Mouse (Mus musculus): Measurements from ENCODE around the gene Ahcyl2.
A peak's percentile ranks its signal among the peaks of the same experiment; 100 is the strongest.

Ahcyl2 gene

GRCm38 (mm10) chr6:29904281-29904680, 136.5 kb downstream of the Ahcyl2 start:
- DNase-seq (ENCODE audit: low read depth, low spot score) = no peak

GRCm38 (mm10) chr6:29910631-29911030, 142.8 kb downstream of the Ahcyl2 start:
- DNase-seq (ENCODE audit: low read depth, low spot score) = peak; percentile 63

DNA sequence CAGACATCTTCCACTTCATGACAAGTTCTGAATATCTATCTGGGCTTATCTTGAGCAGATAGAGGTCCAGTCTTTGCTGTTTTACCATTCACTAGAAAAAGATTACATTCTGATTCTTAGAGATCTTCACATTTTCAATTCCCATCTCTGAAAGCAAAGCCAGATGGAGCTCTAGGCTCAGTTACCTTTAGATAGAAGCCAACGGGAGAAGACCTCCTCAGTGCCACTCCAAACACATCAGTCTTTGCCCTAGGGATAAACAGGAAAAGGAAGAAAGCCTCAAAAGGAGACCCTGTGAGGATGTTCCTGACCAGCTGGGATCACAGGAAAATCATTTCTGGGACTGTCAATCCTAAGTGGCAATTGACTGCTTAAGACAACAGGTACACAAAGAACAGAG, 145.9 kb downstream of the Ahcyl2 start:
- no peak for DNase-seq (ENCODE audit: low read depth, low spot score)

DNA sequence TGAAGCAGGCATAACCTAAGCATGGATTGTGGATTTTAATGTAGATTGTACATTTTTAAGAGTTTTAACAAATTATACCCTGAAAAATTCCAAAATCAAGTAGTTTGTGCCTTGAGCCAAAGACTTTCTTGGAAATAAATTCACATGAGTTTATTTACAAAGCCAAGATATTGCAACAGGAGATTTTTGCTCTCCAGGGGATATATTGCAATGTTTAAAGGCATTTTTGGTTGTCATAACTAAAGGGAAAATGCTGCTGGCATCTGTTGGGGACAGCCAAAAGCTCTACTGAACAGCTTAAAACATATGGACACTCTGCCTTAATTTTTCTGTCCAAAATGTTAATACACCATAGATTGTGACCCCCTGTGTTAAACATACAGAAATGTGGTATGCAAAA, 146.3 kb downstream of the Ahcyl2 start:
- DNase-seq (ENCODE audit: low read depth, low spot score) = no peak

DNA sequence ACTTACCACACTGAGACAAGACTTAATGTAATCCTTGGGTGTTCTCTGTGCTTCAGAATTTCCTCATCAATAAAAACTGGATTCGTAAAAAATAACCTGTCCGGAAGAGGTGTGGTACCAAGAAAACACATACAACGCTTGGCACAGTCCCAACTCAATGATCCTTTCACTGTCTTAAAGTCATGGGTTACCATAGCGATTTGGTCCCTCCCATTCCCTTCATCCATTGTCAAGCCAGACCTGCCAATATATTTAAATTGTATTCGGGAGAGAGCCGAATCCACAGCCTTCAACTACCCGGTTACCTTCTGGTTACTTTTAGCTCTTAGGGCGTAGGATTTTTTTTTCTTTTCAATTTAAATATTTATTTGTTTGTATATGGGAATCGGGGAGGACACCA, 148.0 kb downstream of the Ahcyl2 start:
- no peak for DNase-seq (ENCODE audit: low read depth, low spot score)

GRCm38 (mm10) chr6:29916530-29917382, 148.9 kb downstream of the Ahcyl2 start, which contains the start of gene Strip2:
Gene Strip2 (plus strand): TSS chr6:29917012.
- DNase-seq (ENCODE audit: low read depth, low spot score) = peak; percentile 95

GRCm38 (mm10) chr6:29917383-29917720, 149.5 kb downstream of the Ahcyl2 start:
- DNase-seq (ENCODE audit: low read depth, low spot score) = peak; percentile 62

DNA sequence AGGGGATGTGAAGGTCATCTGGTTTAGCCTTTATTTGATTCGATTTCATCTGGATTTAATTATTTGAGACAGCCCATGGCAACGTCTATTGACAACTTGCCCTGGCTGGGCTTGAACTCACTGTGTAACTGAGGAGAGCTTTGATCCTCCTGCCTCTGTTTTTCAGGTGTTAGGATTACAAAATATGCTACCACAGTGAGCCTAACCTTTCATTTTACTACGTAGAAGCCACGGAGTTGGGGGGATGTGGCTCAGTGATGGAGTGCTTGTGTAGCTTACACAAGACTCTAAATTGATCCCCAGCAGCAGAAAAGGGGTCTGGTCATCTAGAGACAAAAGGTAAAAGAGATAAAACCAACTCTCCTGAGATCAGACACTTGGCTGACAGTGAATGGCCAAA, 150.1 kb downstream of the Ahcyl2 start:
- no peak for DNase-seq (ENCODE audit: low read depth, low spot score)

DNA sequence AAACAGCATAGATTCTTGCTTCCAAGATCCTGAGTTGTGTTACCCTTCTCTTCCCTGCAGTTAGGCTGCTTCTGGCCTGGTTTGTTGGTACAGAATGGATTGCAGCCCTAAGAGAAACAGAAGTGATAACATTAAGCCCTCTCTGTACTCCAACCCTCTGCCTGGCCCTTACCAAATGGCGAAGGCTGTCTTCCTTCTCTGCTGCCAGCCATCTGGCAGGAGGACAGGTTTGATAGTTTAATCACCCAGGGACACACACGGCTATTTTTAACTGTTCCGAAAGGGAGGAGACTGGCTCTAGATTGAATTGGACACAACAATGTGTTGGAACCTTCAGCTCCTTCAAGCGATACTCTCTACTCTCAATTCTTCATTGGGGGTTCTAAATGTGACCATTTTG, 155.7 kb downstream of the Ahcyl2 start:
- DNase-seq (ENCODE audit: low read depth, low spot score) = peak; percentile 89

DNA sequence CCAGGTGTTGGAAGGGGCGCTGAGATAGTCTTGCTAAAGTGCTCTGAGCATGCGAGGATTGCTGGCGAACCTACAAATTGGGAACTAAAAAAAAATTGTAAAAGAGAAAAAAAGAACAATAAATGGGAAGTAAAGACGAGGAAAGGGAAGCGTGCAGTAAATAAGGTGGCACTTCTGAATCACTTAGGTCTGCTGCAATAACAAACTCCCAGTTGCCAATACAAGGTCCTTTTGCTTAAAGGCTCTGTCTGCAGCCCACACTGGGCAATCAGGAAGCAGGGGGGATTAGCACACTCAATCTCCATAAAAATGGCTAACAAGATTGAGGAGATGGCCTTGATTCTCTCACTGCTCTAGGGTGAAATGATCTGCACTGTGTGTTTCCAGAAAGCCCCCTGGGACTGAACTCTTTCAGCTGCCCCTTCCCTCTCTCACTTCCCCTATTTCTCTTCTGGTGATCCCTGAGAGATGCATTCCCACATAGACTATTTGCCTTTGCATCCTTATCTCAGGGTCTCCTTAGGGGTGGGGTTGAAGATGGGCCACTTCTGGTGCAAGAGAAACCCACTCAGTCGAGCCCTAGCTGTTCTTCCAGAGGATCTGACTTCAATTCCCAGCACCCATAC, 157.9 kb downstream of the Ahcyl2 start:
- DNase-seq (ENCODE audit: low read depth, low spot score) = no peak

GRCm38 (mm10) chr6:29930087-29930486, 162.3 kb downstream of the Ahcyl2 start:
- DNase-seq (ENCODE audit: low read depth, low spot score) = peak; percentile 35

DNA sequence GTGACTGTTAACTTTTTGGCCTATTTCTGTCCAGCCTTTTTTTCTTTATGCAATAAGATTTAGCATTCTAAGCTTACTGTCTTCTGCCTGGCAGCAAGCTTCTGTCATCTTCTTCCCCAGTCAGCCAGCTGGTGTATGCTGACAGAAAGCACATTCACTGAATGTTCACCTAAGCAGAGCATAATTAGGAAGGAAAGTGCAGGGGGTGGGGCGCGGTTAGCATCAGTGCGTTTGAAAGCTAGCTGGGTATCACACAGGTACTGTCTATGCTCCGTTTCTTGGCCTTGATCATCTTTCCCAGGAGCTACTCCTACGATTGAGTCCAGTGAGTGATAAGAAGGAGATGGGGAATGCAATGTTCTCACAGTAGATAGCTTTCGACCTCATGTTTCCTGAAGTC, 162.9 kb downstream of the Ahcyl2 start:
- peak; percentile 79 for DNase-seq (ENCODE audit: low read depth, low spot score)

DNA sequence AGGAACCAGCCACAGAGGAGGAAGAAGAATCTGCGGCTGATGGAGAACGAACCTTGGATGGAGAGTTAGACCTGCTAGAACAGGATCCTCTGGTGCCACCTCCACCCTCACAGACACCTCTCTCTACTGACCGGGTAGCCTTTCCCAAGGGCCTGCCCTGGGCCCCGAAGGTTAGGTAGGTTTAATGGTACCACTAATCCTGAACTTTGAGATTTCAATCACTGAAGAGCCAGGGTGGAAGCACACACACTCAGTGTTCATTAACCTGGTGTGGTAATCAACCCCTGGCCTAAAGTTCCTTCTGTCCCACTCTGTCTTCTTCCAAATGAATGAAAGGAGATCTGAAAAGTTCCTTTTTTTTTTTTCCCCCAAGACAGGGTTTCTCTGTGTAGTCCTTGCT, 163.4 kb downstream of the Ahcyl2 start:
- no peak for DNase-seq (ENCODE audit: low read depth, low spot score)

DNA sequence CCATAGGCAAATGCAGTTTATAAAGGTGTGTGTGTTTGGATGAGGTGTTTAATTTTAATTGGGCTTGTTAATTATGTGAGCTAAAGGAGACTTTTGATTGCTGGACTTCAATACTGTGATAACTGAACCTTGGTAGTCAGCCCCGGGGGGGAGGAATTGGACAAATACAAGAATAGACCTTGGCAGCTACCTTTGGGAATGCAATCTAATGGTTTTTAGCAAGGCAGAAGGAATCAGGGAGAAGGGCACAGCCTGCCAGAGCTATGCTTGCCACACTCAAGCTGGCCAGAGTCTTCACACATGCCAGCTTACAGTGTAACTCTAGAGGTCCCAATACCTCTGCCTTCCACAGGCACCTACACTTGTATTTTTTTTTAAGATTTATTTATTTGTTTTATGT, 167.9 kb downstream of the Ahcyl2 start:
- DNase-seq (ENCODE audit: low read depth, low spot score) = no peak

DNA sequence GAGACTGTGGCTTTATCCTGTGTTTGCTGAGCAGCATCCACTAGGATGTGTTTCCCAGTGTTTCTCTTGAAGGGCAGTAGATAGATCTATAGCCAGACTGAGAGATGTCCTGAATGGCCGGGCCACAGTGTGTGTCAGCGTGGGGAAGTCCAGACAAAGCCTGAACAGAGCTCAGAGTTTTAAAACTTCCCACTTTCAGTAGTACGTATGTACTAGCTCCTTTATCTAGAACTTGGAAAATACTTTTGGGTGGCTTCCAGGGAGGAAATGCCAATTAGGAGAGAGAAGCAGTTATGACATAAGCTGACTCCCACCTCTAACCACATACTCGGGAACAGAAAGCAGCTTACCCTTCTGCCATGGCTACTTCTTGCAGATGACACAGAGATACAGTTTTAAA, 172.6 kb downstream of the Ahcyl2 start:
- DNase-seq (ENCODE audit: low read depth, low spot score) = no peak

DNA sequence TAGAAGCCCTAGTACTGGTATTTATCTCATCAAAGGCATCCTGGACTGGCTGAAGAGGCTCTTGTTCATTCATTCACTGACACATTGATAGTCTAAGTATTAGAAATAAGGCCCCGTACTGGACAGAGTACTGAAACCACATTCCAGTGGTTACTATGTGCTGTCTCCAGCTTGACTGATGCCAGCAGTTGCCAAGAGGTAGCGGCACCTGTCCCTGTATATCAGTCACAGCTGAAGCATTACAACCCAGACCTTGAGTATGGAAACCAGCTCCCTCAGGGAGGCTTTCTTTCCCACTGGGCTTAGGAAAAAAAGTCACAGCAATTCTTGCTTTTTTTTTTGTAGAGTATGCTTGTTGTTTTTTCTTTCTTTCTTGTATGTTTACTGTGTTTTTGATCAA, 173.2 kb downstream of the Ahcyl2 start:
- no peak for DNase-seq (ENCODE audit: low read depth, low spot score)

- no peak for DNase-seq (ENCODE audit: low read depth, low spot score)
These were observed 176.7 kb downstream of the Ahcyl2 start for GRCm38 (mm10) chr6:29944465-29944864.

DNA sequence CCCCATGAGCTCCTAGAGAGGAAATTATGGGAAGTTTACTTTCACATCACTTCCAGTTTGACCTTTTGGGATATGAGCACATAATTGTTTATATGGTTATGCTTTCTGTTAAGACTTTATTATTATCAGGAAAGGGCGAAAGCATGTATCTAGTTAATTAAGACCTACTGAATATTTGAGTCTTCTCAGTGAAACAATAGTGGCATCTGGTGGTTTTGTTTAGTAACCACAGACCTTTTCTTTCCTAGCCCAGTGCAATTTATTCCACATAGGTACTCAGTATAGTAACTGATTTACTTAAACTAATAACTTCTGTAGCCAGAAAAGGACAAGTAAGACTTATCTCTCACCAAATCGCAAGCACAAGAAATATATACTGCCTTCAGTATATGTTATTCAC, 178.8 kb downstream of the Ahcyl2 start:
- DNase-seq (ENCODE audit: low read depth, low spot score) = peak; percentile 27

DNA sequence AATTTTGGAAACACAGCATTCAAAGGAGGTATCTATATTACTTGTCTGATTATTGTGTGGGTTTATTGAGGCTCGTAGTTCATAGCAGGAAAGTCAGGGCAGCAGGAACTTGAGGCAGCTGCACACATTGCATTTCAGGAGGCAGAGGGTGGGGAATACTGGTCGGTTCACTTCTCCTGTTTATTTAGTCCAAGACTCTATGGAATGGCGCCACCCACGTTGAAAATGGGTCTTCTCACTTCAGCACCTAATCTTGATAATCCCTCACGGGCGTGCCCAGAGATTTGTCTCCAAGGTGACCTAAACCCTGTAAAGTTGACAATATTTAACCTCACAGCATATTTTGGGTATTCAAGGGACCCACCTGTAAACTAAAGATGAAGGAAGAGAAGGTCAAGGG, 180.0 kb downstream of the Ahcyl2 start:
- no peak for DNase-seq (ENCODE audit: low read depth, low spot score)

DNA sequence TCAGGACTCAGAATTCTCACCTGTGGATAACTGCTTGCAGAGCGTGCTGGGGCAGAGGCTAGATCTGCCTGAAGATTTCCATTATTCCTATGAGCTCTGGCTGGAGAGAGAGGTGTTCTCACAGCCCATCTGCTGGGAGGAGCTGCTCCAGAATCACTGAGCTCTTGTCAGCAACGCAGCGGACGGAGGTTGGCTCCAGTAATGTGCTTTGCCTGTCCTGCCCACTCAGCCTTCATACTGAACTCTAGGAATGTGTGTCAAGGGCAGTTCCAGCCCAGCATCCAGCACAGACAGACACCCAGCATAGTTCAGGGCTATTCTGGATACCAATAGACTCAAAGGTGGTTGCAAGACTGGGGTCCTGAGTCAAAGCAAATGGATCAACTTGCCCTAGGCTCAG, 188.9 kb downstream of the Ahcyl2 start:
- DNase-seq (ENCODE audit: low read depth, low spot score) = peak; percentile 65

- no peak for DNase-seq (ENCODE audit: low read depth, low spot score)
These were observed 190.9 kb downstream of the Ahcyl2 start for GRCm38 (mm10) chr6:29958669-29959068.

GRCm38 (mm10) chr6:29961081-29961480, 193.3 kb downstream of the Ahcyl2 start:
- peak; percentile 79 for DNase-seq (ENCODE audit: low read depth, low spot score)

Measured in brain, adult 2 months (tissue).